Mouse (Mus musculus): ENCODE data around the gene Mrps6.

DNA sequence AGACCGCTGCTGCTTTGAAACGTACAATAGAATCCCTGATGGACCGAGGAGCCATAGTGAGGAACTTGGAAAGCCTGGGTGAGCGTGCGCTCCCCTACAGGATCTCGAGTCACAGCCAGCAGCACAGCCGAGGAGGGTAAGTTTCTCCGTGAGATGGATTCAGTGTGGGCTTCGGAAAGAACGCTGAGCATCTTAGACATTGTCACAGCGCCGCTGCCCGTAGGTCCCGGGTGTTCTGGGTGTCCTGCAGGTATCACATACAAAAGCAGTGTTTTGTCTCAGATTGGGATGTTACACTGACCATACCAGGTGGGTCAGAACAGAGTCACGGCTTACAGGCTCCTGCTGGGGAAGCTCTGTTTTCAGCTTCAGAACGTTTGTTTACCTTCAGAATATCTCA is 41.5 kb downstream of the Mrps6 start:
- TF ChIP-seq CTCF (IDR thresholded peaks at IDR 0.05; ENCODE audit: borderline replicate concordance, insufficient read depth, low read length), result no peak
- TF ChIP-seq POLR2A (IDR thresholded peaks at IDR 0.05; ENCODE audit: low read depth, low read length), result no peak

Measured in embryonic fibroblast, embryonic 13.5 days (primary cell).